ENCODE assay signal across 9 mouse cellular contexts in genomic region chr10:79745411-79745810, GRCm38 (mm10). TPM values are rescaled to one million over a fixed set of nuclear protein-coding genes. Genes with fewer than 3 reads are reported as not detected.
DNase-seq lines count a peak whose midpoint lies in the region; ATAC-seq lines count a peak whose summit lies in the region.
"Had no signal": no experiment of that assay in that cellular context is flagged by ENCODE, and none has a peak within 500 bp of the region (broad histone marks: within the 10 kb centered on the region; RNA-seq: fewer than 3 reads in every experiment).

No protein-coding gene starts in this region.

- peaks cover 45% of the 10 kb centered on the region for H3K36me3 ChIP-seq in heart, embryonic 10.5 days
- peaks cover 40% of the 10 kb centered on the region for H3K36me3 ChIP-seq in intestine, embryonic 14.5 days (ENCODE audit: control insufficient read depth, insufficient read depth, low read length)
- H3K36me3 ChIP-seq in midbrain, embryonic 10.5 days = peaks cover 40% of the 10 kb centered on the region

- no peak overlapping the region for H3K27ac ChIP-seq in heart, embryonic 10.5 days
- no peak overlapping the region for H3K27ac ChIP-seq in brown adipose tissue, adult 24 weeks (replicated peaks; ENCODE audit: low read depth, low read length)
- H3K27ac ChIP-seq in intestine, embryonic 14.5 days (ENCODE audit: low read depth) = no peak overlapping the region
- H3K27ac ChIP-seq in midbrain, embryonic 10.5 days (replicated peaks) = no peak overlapping the region

- 90% methylated on average over 3 of the region's 3 CpGs for WGBS in heart, embryonic 10.5 days
- 95% methylated on average over 3 of the region's 3 CpGs for WGBS in intestine, embryonic 14.5 days
- 92% methylated on average over 3 of the region's 3 CpGs for WGBS in midbrain, embryonic 10.5 days

- peaks cover 8% of the 10 kb centered on the region; the same call in 1 of the 2 replicates for H3K4me1 ChIP-seq in heart, embryonic 10.5 days
- H3K4me1 ChIP-seq in brown adipose tissue, adult 24 weeks (ENCODE audit: control insufficient read depth, insufficient read depth, insufficient read length, low read length) = no peaks in the 10 kb centered on the region
- peaks cover 4% of the 10 kb centered on the region; the same call in 1 of the 2 replicates for H3K4me1 ChIP-seq in intestine, embryonic 14.5 days (replicated peaks; ENCODE audit: control insufficient read depth, insufficient read depth, low read length)
- H3K4me1 ChIP-seq in midbrain, embryonic 10.5 days = peaks cover 22% of the 10 kb centered on the region

- no peak for DNase-seq in heart, embryonic 10.5 days (ENCODE audit: low spot score)
- DNase-seq in heart, adult 18-20 months = no peak
- no peak for DNase-seq in intestine, embryonic 14.5 days (ENCODE audit: low spot score)
- DNase-seq in midbrain, embryonic 10.5 days (ENCODE audit: low spot score) = no peak
- DNase-seq in spleen, postnatal 14 days (ENCODE audit: low spot score in 2 of 2) = no peak
- DNase-seq in adrenal gland, adult 8-10 months = no peak

- H3K9me3 ChIP-seq in heart, embryonic 10.5 days = peaks cover 10% of the 10 kb centered on the region
- peaks cover 11% of the 10 kb centered on the region for H3K9me3 ChIP-seq in intestine, embryonic 14.5 days (ENCODE audit: control insufficient read depth, low read length)
- peaks cover 4% of the 10 kb centered on the region; the same call in 1 of the 2 replicates for H3K9me3 ChIP-seq in midbrain, embryonic 10.5 days (replicated peaks)

- ATAC-seq in intestine, embryonic 14.5 days (replicated peaks; ENCODE audit: low FRiP score, low TSS enrichment, low read depth) = no peak
- ATAC-seq in frontal cortex, adult (ENCODE audit: low TSS enrichment) = no peak

- H3K27me3 ChIP-seq in heart, embryonic 10.5 days (ENCODE audit: insufficient read depth, poor library complexity, severe bottlenecking) = no peaks in the 10 kb centered on the region
- H3K27me3 ChIP-seq in intestine, embryonic 14.5 days (replicated peaks; ENCODE audit: control insufficient read depth, insufficient read depth, low read length) = no peaks in the 10 kb centered on the region
- H3K27me3 ChIP-seq in midbrain, embryonic 10.5 days (ENCODE audit: low read depth, poor library complexity, severe bottlenecking) = no peaks in the 10 kb centered on the region

- peak overlapping the region; percentile 73 for H3K4me3 ChIP-seq in heart, embryonic 10.5 days
- H3K4me3 ChIP-seq in brown adipose tissue, adult 24 weeks (ENCODE audit: insufficient read depth, low read depth, low read length) = peak overlapping the region; percentile 90
- peak overlapping the region; percentile 74 for H3K4me3 ChIP-seq in intestine, embryonic 14.5 days (ENCODE audit: low read depth, low read length)
- peak overlapping the region; percentile 73 for H3K4me3 ChIP-seq in midbrain, embryonic 10.5 days

- H3K4me2 ChIP-seq in intestine, embryonic 14.5 days (ENCODE audit: low read length) = peak overlapping the region; percentile 71

- H3K9ac ChIP-seq in intestine, embryonic 14.5 days (ENCODE audit: low read length) = no peak overlapping the region

RNA-seq across cellular contexts. Expression of gene Polrmt, which starts 1.0 kb away (rescaled TPM):
- 39.8 and 42.5 TPM in 2 replicates for polyA plus RNA-seq in heart, embryonic 10.5 days (2016; fragmentation: Nextera tagmentation; extraction: Ambion mirVana)
- 10 to 100 TPM; 46.3 to 49.5 TPM for total RNA-seq in heart, adult 18-20 months (2021)
- polyA plus RNA-seq in brown adipose tissue, adult 24 weeks (2012; ENCODE audit: insufficient read depth, insufficient read length, missing spikeins) = 20.1 and 32.1 TPM in 2 replicates
- 37.9 and 40.1 TPM in 2 replicates for polyA plus RNA-seq in intestine, embryonic 14.5 days (2014; fragmentation: Nextera tagmentation; extraction: Ambion mirVana)
- 48.6 and 51.7 TPM in 2 replicates for polyA plus RNA-seq in midbrain, embryonic 10.5 days (2016; fragmentation: Nextera tagmentation; extraction: Ambion mirVana)
- 10 to 100 TPM; 58.5 to 79.0 (median 70.8) TPM for total RNA-seq in adrenal gland, adult 8-10 months (2022)

RNA-seq across cellular contexts. Expression of gene Fgf22, which starts 9.5 kb away (rescaled TPM):
- polyA plus RNA-seq in heart, embryonic 10.5 days (2016; fragmentation: Nextera tagmentation; extraction: Ambion mirVana) = 0.11 and 0.16 TPM in 2 replicates
- not detected for total RNA-seq in heart, adult 18-20 months (2021)
- not detected in 2 replicates for polyA plus RNA-seq in brown adipose tissue, adult 24 weeks (2012; ENCODE audit: insufficient read depth, insufficient read length, missing spikeins)
- 0.26 and 0.42 TPM in 2 replicates for polyA plus RNA-seq in intestine, embryonic 14.5 days (2014; fragmentation: Nextera tagmentation; extraction: Ambion mirVana)
- 0.27 and 0.42 TPM in 2 replicates for polyA plus RNA-seq in midbrain, embryonic 10.5 days (2016; fragmentation: Nextera tagmentation; extraction: Ambion mirVana)
- 1 to 10 TPM in 2 of 4 experiments, under 1 TPM in 1, not detected in 1; 0.38 to 1.2 (median 1.1) TPM for total RNA-seq in adrenal gland, adult 8-10 months (2022)
- total RNA-seq: granulocyte monocyte progenitor cell, adult 5-6 weeks had no signal

RNA-seq across cellular contexts. Expression of gene Rnf126, which starts 21.3 kb away (rescaled TPM):
- polyA plus RNA-seq in heart, embryonic 10.5 days (2016; fragmentation: Nextera tagmentation; extraction: Ambion mirVana) = 84.4 and 113 TPM in 2 replicates
- 10 to 100 TPM; 22.0 to 23.1 TPM for total RNA-seq in heart, adult 18-20 months (2021)
- 23.3 and 27.2 TPM in 2 replicates for polyA plus RNA-seq in brown adipose tissue, adult 24 weeks (2012; ENCODE audit: insufficient read depth, insufficient read length, missing spikeins)
- polyA plus RNA-seq in intestine, embryonic 14.5 days (2014; fragmentation: Nextera tagmentation; extraction: Ambion mirVana) = 80.3 and 90.3 TPM in 2 replicates
- 109 and 118 TPM in 2 replicates for polyA plus RNA-seq in midbrain, embryonic 10.5 days (2016; fragmentation: Nextera tagmentation; extraction: Ambion mirVana)
- 10 to 100 TPM; 45.2 to 61.9 (median 50.8) TPM for total RNA-seq in adrenal gland, adult 8-10 months (2022)

RNA-seq across cellular contexts. Expression of gene Hcn2, which starts 29.0 kb away (rescaled TPM):
- polyA plus RNA-seq in heart, embryonic 10.5 days (2016; fragmentation: Nextera tagmentation; extraction: Ambion mirVana) = not detected in 2 replicates
- total RNA-seq in heart, adult 18-20 months (2021) = 10 to 100 TPM; 14.8 to 15.1 TPM
- 0.52 TPM in 1 of 2 replicates, not detected in the other for polyA plus RNA-seq in brown adipose tissue, adult 24 weeks (2012; ENCODE audit: insufficient read depth, insufficient read length, missing spikeins)
- 0.09 and 0.12 TPM in 2 replicates for polyA plus RNA-seq in intestine, embryonic 14.5 days (2014; fragmentation: Nextera tagmentation; extraction: Ambion mirVana)
- 0.05 TPM in 2 replicates for polyA plus RNA-seq in midbrain, embryonic 10.5 days (2016; fragmentation: Nextera tagmentation; extraction: Ambion mirVana)
- 10 to 100 TPM in 2 of 4 experiments, 1 to 10 TPM in 2; 8.1 to 10.9 (median 10.3) TPM for total RNA-seq in adrenal gland, adult 8-10 months (2022)

RNA-seq across cellular contexts. Expression of gene Fstl3, which starts 31.7 kb away (rescaled TPM):
- 7.9 and 8.0 TPM in 2 replicates for polyA plus RNA-seq in heart, embryonic 10.5 days (2016; fragmentation: Nextera tagmentation; extraction: Ambion mirVana)
- total RNA-seq in heart, adult 18-20 months (2021) = 1 to 10 TPM; 3.5 to 4.5 TPM
- polyA plus RNA-seq in brown adipose tissue, adult 24 weeks (2012; ENCODE audit: insufficient read depth, insufficient read length, missing spikeins) = 0.96 and 1.3 TPM in 2 replicates
- polyA plus RNA-seq in intestine, embryonic 14.5 days (2014; fragmentation: Nextera tagmentation; extraction: Ambion mirVana) = 10.1 and 11.1 TPM in 2 replicates
- 1.1 and 1.8 TPM in 2 replicates for polyA plus RNA-seq in midbrain, embryonic 10.5 days (2016; fragmentation: Nextera tagmentation; extraction: Ambion mirVana)
- 10 to 100 TPM in 2 of 4 experiments, 1 to 10 TPM in 2; 8.8 to 55.0 (median 26.2) TPM for total RNA-seq in adrenal gland, adult 8-10 months (2022)
